Mouse (Mus musculus): ENCODE data around the gene Lrrc49. TPM values are rescaled to one million over a fixed set of nuclear protein-coding genes. Genes with fewer than 3 reads are reported as not detected.

Lrrc49 gene
- total RNA-seq (2021): 10 to 100 TPM; 89.4 to 95.6 TPM
- long read RNA-seq, experiment 1, transcript Lrrc49-204 (16 exons, 2,779 nt): major isoform, 20 of 54 reads
- long read RNA-seq, experiment 1, partial matches to known transcripts: 24 of 54 reads
- long read RNA-seq, experiment 1, other reads (novel, unspliced or antisense): 6 of 54 reads
- long read RNA-seq, experiment 2, transcript Lrrc49-204 (16 exons, 2,779 nt): major isoform, 15 of 42 reads
- long read RNA-seq, experiment 2, partial matches to known transcripts: 22 of 42 reads
- long read RNA-seq, experiment 2, other reads (novel, unspliced or antisense): 2 of 42 reads

DNA sequence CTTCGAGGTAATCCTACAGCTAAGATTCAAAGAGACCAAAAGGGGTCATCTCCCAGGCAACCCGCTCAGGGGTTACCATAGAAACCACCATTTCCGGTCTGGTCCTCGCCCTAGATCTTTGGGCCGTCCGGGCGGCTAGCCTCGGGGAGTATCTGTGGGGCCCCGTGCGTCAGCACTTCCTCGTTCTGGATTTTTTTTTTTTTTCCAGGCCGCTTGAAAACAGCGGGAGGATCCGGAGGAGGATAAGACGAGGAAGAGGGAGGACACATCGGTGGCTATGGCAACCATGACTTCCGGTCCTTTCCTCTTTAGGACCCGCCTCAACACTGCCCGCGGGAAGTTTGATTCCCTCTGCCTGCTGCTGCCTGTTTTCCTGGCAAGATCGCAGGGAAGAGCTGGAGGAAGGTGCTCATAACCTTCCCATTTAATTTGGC, at the start of gene Lrrc49:
TSS of gene Lrrc49 (minus strand) at position 268 of the 434 bp plus-strand sequence.
- DNase-seq (ENCODE audit: low spot score in 2 of 2): peak; percentile 91

DNA sequence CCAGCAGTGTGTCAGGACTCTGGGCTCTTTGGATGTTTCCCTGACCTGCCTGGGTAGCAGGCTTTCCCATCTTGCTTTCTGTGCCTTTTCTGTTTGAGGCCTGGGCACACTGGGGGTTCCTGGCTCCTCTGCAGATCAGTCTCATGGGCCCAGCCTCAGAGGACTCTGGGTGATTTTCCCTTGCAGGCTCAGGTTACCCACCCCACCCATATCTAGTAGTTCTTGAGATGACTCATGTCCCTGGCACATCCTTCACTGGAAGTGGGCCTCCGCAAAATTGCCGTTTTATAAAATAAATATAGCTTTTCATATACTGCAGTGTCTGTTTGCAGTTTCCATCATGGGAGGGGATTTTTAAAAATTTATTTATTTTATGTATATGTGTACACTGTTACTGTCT, 46.4 kb upstream of the Lrrc49 start:
- DNase-seq (ENCODE audit: low spot score in 2 of 2): peak; percentile 33 to 35

DNA sequence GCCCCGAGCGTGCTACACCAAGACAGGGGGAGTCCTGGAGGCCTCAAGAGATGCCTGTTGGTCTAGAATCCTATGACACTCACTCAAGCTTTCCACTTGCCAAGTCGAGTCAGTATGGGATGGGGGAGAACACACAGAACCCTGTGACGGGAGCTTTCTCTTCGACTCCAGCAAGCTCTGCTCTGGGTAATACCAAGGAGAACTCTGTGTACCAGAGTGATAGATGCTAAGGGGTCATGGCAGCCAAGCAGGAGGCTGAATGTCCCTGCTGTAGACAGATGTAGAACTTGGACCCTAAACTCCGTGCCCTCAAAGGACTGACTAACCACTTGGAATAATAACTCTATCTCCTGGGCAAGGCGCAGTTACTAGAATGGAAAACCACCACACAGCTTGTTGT, 37.0 kb upstream of the Lrrc49 start:
- DNase-seq (ENCODE audit: low spot score in 2 of 2): no peak

DNA sequence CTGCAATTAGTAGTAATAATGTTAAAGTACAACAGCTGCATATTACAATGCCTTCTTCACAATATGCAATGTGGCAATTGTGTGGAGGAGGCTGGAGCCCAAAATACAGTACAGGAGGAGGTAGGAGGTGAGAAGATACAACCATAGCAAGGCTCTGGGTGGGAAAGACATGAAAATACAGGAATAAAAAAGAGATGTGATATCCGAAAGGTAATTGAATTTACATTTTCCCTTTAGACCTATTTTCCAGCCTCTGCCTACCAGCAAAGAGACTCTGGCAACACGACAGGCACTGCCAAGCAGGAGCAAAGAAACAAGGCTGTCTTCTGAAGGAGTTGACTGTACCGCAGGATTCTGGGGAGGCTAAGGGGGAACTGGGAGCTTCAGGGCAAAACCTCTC, 31.7 kb upstream of the Lrrc49 start:
- DNase-seq (ENCODE audit: low spot score in 2 of 2): peak in 1 of 2 experiments; percentile 13

DNA sequence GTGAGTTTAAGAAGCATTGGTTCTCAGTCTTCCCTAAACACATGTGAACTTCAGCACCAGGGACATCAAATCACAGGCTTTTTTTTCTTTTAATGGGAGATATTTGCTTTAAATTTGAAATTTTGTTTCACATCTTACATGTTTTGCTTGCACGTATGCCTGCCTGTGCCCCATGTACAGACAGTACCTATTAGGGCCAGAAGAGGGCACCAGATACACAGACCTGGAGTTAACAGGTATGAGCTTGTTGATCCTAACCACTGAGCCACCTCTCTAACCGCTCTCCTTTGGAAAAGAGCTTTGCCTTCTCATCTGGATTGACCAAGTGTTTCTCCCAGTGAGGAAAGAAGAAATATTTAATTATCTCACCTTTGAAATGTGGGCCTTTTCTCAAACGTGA, 30.3 kb upstream of the Lrrc49 start:
- DNase-seq (ENCODE audit: low spot score in 2 of 2): peak in 1 of 2 experiments; percentile 55

DNA sequence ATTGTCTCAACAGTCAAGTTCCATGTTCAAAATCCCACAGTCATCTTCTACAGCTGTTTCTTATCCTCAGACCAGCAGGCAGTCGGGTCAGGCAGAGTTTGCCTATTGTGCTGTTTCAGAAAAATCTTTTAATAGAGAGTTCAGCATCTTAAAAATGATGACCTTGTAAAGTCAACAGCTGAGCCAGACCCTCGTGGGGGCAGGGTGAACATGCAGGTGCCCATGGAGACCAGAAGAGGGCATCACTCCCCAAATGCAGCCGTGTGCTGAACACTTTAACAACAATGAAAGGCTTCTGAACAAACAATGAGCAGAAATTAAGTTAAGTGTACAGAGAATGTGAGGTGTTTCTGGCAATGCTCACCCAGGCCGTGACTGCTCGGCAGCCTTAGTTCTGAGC, 27.9 kb upstream of the Lrrc49 start:
- peak in 1 of 2 experiments; percentile 10 for DNase-seq (ENCODE audit: low spot score in 2 of 2)

DNA sequence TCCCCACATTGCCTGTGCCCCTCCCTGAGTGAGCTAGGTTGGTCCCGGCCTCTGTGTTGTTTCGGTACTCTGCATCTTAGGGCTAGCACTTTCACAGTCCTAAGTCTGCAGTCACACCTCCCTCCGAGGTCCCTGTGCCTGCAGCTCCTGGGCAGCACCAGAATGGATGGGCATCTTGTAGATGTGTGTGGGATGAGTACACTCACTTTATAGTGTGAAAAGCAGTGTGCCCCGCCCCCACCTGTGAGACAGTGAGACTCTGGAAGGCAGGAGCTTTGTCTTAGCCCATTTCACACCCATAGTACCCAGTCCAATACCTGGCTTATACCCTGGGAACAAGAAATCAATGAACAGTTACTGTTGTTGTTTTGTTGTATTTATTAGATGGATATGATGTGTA, 27.3 kb upstream of the Lrrc49 start:
- DNase-seq (ENCODE audit: low spot score in 2 of 2): peak; percentile 58 to 66

DNA sequence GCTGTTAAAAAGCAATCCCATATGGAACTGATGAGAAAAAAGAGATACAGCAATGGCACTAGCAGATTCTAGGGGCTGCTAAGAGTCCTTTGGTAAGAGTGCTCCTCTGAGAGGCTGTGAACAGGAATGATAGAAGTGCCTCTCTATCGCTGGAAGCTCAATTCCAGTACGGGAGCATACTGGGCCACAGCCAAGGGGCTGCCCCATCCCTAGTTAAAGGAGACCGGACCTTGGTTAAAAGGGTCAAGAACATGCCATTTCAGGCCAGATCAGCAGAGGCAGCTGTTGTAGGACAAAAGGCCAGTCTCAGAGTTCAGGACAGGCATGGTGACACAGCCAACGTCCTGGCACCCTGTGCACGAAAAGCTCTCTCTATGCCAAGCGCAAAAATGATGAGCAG, 26.2 kb upstream of the Lrrc49 start:
- peak; percentile 35 for DNase-seq (ENCODE audit: low spot score in 2 of 2)

DNA sequence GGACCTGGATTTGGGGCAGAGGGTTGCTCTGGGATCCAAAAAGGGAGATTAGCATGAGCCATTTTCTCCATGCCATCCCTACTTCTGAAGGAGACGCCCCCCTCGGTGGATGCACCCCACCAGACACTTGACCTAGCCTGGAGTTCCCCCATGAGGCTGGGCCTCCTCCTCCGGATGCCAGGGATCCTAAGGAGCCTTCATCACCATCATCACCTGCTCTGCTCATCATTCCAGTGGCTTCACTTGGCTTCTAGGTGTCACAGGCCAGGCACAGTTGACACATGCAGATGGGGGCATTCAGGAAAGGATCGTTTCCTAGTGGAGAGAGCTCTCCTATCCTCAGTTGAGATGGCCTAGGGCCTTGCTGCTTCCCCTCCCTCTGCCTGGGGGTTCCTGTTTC, 25.7 kb upstream of the Lrrc49 start:
- no peak for DNase-seq (ENCODE audit: low spot score in 2 of 2)

DNA sequence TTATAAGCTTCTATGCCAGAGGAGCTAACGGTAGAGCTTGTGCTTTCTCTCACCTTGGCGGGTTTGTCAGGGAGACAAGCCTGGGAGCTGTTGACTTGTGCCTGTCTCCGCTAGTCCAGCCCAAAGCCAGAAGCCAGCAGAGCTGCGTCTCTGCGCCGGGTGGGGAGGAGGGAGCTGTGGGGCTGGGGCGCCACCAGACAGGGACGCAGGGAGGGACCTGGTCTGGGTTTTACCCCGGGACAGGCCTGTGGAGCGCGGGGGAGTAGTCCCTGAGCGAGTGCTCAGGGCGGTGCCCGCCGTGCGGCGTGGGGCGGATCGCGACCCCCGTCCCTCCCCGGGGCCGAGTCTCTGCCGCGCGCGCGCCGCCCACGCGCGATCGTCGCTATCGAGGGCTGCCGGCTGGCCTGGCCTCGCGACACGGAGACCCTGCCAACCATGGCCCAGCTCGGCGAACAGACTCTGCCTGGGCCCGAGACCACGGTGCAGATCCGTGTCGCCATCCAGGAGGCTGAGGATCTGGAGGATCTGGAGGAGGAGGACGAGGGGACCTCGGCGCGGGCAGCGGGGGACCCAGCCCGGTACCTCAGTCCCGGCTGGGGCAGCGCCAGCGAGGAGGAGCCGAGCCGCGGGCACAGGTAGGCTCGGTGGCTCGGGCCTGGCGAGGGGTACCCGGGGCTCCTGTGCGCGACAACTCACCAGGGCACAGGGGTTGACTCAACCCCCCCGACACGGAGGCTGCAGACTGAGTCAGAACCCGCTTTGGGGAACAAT, 25.0 kb upstream of the Lrrc49 start, which contains the start of gene Larp6:
TSS of gene Larp6 (plus strand) at position 219 of the 771 bp plus-strand sequence.
- DNase-seq (ENCODE audit: low spot score in 2 of 2): peak; percentile 51 to 57

DNA sequence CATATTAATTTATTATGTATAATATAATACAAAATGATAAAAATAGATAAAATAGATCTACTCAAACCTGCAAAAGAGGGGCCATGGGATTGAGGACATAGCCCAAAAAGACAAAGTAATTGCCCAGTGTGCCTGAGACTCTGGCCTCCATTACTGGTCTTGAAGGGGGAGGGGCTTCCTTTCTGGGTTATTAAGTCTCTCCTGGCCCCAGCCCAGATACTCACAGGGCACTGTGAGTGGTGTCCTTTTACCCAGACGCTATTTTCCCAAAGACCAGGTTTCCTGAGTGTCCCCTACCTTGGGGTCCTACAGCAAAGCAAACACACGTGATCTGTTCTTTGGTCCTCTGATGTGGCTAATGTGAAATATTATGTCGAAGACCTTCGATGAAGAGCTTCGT, 24.1 kb upstream of the Lrrc49 start:
- no peak for DNase-seq (ENCODE audit: low spot score in 2 of 2)

DNA sequence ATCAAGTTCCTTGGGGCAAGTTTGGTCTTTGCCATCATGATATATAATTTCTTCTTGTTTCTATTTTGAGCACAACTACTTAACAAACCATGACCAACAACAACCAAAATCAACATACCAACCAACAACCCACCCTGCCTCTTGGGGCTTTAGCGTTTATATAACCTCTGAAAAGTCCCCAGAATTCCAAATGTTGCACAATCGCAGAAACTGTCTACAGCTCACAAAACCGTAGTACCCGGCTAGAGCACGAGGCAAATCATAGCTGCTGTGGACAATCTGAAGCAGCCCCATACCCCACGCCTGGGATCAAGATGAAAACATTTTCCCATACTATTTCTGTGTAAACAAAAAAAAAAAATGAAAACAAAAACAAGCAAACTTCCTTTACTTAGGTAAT, 21.8 kb upstream of the Lrrc49 start:
- no peak for DNase-seq (ENCODE audit: low spot score in 2 of 2)

DNA sequence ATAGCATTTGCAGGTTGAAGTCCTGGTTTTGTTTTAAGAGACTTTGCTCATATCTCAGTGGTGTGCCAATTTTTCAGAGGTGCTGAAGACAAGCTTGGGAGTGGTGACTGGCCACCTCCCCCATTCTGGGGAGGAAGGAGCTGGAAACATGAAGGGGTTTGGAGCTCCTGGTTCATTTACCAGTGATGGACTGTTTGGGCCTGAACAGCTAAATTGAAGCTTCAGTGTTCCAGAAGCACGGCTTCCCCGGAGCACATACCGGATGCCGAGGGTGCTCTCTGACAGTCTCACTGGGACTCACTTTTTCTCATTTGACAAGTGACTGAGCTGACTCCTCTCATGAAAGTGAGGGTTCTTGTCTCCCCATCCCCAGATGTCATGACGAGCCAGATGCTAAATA, 20.6 kb upstream of the Lrrc49 start:
- no peak for DNase-seq (ENCODE audit: low spot score in 2 of 2)

DNA sequence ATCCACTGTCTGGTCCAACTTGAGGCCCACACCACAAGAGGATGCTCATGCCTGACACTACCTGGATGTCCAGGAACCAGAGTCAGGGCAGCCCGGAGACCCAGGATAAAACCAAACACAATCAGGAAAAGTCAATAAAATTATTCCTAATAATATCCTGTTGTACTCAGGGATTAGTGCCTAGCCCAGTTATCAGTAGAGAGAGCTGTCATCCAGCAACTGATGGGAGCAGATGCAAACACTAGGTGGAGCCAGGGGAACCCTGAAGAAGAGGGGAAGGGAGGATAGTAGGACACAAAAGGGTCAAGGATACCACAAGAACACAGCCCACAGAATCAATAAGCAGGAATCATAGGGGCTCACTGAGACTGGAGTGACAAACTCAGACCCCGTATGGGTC, 19.6 kb upstream of the Lrrc49 start:
- no peak for DNase-seq (ENCODE audit: low spot score in 2 of 2)

DNA sequence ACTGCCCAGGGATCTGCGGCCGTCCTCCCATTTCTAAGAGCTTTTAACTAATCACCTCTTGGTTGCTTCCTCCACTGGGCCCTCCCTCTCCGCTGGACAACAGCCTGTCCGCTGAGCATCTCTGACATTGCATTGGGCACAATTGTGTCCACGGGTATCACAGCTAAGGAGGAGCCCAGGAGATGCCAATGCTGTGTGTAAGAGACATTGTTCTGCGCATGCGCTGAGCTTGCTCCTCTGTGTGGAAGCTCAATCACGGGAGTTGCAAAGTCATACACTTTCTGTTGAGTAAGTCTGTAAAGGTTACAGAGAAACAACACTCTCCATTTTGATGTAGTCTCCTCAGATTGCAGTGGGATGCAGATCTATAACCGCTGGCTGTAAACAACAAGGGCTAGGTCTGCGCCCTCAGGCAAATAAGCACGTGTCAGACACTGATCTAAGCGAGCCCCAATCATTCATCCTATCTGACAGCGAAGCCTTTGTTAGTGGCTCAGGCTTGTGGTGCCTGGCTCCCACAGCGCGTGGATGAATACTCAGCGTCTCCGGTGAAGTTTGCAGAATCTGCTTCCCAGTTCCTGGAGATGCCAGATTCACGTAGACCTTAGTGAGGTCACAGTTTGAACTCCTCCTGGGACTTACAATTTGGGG, 11.7 kb upstream of the Lrrc49 start:
- DNase-seq (ENCODE audit: low spot score in 2 of 2): no peak

DNA sequence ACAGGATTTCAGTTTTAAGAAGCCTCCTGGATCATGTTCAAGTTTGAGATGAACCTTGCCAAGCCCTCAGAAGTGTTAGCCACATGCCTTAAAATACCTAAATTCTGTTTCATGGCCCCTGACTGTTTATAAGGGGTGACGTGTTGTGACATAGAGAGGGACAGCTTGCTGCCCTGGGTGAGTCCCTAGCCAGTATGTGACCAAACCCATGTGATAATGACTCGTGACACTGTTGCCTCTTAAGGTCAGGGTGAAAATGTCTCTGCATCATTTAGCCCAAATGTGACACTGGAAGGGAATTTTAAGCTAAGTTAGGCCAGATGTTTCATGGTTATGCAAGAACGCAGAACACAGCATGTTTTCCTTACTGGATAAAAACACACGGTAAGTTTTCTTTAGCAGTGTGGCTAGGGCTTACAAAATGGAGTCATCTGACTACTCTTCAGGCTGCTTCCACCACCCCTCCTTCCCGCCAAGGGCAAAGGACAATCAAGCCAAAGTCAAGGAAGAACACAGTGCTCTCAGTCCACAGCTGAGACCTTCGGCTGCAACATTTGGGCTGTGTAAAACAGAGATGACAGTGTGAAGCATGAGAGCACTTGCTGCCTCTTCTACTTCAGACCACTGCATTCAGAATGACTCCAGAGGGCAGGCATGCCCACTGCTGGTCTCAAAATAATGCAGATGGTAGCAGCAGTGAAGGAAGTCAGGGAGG, 8.5 kb upstream of the Lrrc49 start:
- no peak for DNase-seq (ENCODE audit: low spot score in 2 of 2)

DNA sequence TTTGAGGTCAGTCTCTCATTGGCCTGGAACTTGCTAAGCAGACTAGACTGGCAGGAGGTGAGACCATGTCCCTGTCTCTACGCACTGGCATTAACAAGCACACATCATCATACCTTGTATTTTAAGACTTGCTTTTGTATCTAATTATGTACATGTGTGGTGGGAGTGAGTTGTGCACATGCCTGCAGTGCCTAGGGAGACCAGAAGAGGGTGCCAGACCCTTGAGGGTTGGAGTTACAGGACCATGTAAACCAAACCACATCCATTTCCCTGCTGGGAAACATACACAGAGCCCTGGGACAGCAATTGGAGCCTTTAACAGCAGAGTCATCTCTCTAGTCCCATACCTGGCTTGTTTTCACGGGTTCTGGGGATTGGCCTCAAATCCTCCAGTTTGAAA, 6.0 kb upstream of the Lrrc49 start:
- peak in 1 of 2 experiments; percentile 55 for DNase-seq (ENCODE audit: low spot score in 2 of 2)

DNA sequence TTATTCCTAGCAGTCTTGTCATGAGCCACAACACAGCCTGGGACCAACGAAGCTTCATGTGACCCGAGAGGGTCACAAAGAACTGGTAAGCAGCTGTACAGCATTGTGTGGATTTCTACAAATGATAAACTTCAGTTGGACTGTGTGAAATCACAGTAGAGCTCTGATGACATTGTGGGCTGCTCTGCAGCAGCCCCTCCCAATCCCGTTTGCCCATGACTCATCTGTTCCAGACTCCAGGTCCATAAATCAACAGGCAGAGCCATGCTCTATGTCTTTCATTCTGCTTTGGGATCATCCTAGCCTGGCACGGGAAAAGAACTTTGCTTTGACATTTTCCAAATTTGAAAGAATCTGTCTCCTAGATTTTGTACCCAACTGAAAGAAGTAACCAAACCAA, 4.7 kb upstream of the Lrrc49 start:
- no peak for DNase-seq (ENCODE audit: low spot score in 2 of 2)

DNA sequence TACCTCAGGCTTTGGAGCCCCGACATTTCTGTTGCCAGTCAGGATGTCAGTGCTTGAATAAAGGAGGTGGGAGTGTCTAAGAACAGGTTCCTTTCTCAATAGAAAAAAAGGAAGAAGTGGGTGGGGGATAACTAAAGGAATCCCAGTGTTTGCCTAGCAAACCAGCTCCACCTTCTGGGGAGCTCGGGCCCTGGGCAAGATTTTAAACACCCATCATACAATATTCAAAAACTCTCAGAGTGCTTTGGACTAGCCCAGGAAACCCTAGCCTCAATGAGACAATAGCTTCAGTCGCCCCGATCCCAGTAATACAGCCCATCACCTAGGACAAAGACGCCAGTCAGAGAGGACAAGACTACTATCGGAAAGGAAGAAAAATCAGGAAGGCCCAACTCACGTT, 543 bp downstream of the Lrrc49 start:
- DNase-seq (ENCODE audit: low spot score in 2 of 2): peak; percentile 42 to 56

DNA sequence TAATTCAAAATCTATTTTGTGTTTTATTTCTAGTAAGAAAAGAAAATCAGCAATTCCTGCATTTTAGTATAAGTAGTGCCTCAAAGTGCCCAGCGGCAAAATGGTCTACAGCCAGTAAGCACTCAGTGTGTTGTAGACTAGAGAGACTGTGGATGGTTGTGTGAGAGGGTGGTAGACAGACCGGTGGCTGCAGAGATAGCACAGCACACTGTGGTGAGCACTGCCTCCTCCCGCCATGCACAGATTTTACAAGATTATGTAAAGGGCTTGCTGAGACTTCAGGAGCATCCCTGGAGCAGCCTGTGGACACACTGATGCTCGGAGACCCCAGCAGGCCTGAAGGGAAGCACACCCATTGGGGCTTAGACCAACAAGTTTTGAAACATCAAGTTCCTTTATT, 5.2 kb downstream of the Lrrc49 start:
- peak in 1 of 2 experiments; percentile 33 for DNase-seq (ENCODE audit: low spot score in 2 of 2)

DNA sequence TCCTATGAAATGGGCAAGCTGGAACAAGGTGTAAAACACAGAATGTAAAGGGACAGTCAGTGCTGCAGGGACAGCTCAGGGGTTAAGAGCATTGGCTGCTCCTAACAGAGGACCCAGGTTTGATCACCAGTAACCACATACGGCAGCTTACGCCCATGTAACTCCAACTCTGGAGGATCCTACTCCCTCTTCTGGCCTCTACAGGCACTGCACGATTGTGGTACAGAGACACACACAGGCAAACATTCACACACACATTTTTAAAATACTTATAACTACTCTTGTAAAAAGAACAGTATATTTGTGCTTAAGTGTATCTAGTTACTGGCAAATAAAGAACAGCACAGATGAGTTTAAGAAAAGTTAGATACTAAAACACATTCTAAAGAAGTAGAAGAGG, 7.0 kb downstream of the Lrrc49 start:
- DNase-seq (ENCODE audit: low spot score in 2 of 2): no peak
